Mouse (Mus musculus) gastrocnemius, adult 2 months (tissue): ENCODE results near the gene Ifi47. TPM values are rescaled to one million over a fixed set of nuclear protein-coding genes. Genes with fewer than 3 reads are reported as not detected.
A peak's percentile ranks its signal among the peaks of the same experiment; 100 is the strongest.

Experiments
- DNase-seq: peaks from one replicate; pipeline ENCODE4 v3.0.0; 2022
- H3K27ac ChIP-seq: fragments of 200-600 bp; 2 replicates; pipeline ENCODE4 v1.8.1; 2022; ENCODE audit warnings: mild to moderate bottlenecking
- H3K4me3 ChIP-seq: fragments of 200-600 bp; 2 replicates; pipeline ENCODE4 v1.8.1; 2022; ENCODE audit warnings: mild to moderate bottlenecking, moderate library complexity
- CTCF ChIP-seq: fragments of 200-600 bp; IDR thresholded peaks from 2 replicates; pipeline ENCODE4 v1.8.1; 2022; ENCODE audit warnings: antibody characterized with exemption, mild to moderate bottlenecking, moderate library complexity
- intact Hi-C: fragments of 180-260 bp; cut with DNase I; formaldehyde crosslinking; loops from one replicate; pipeline ENCODE4 v1.15.1; 2025
- total RNA-seq, 2 experiments: library from RNA; stranded (reverse); gene quantifications; 2 replicates each; pipeline ENCODE4 v1.2.3; 2021

Gene Ifi47
- total RNA-seq, 2 experiments from 2014 or later = 0.84 TPM

- DNase-seq = no peak
- H3K27ac ChIP-seq = peak overlapping the region; percentile 75
- peak overlapping the region; percentile 21; the same call in 1 of the 2 replicates for H3K4me3 ChIP-seq
- intact Hi-C loops = loop anchor here (10.0 kb wide), 1 partner anchor 87 kb away; the partner anchor contains the start of genes Gm12185 and Tgtp1
- no peak for TF ChIP-seq CTCF
Measured at GRCm38 (mm10) chr11:49081886-49082285, 5.5 kb downstream of the Ifi47 start.

GRCm38 (mm10) chr11:49083146-49083545 lies 6.8 kb downstream of the Ifi47 start:
- TF ChIP-seq CTCF = no peak
- no peak for DNase-seq
- H3K27ac ChIP-seq = no peak overlapping the region
- no peak overlapping the region for H3K4me3 ChIP-seq
- intact Hi-C loops = loop anchor here (10.0 kb wide), 1 partner anchor 88 kb away; the partner anchor contains the start of genes Gm12185 and Tgtp1

GRCm38 (mm10) chr11:49083808-49084207 lies 7.4 kb downstream of the Ifi47 start:
- no peak for TF ChIP-seq CTCF
- no peak overlapping the region for H3K27ac ChIP-seq
- no peak for DNase-seq
- intact Hi-C loops = loop anchor here (10.0 kb wide), 1 partner anchor 89 kb away; the partner anchor contains the start of genes Gm12185 and Tgtp1
- H3K4me3 ChIP-seq = no peak overlapping the region

GRCm38 (mm10) chr11:49084385-49084784 lies 8.0 kb downstream of the Ifi47 start:
- intact Hi-C loops = loop anchor here (10.0 kb wide), 1 partner anchor 90 kb away; the partner anchor contains the start of genes Gm12185 and Tgtp1
- Histone ChIP-seq H3K4me3 (no peak overlapping the region), H3K27ac (peak overlapping the region; percentile 2; the same call in 1 of the 2 replicates)
- TF ChIP-seq CTCF = no peak
- no peak for DNase-seq

- peak overlapping the region; percentile 2; the same call in 1 of the 2 replicates for H3K27ac ChIP-seq
- no peak for DNase-seq
- intact Hi-C loops = loop anchor here (10.0 kb wide), 1 partner anchor 90 kb away; the partner anchor contains the start of genes Gm12185 and Tgtp1
- no peak overlapping the region for H3K4me3 ChIP-seq
- TF ChIP-seq CTCF = peak; percentile 36; the same call in 1 of the 2 replicates
Measured at GRCm38 (mm10) chr11:49084875-49085274, 8.5 kb downstream of the Ifi47 start.

- no peak for TF ChIP-seq CTCF
- intact Hi-C loops = loop anchor here (10.0 kb wide), 1 partner anchor 92 kb away; the partner anchor contains the start of genes Gm12185 and Tgtp1
- DNase-seq = no peak
- peak overlapping the region; percentile 77 for H3K27ac ChIP-seq
- H3K4me3 ChIP-seq = peak overlapping the region; percentile 67
Measured at GRCm38 (mm10) chr11:49086858-49087361, 10.5 kb downstream of the Ifi47 start.

- peak overlapping the region; percentile 47 for H3K4me3 ChIP-seq
- DNase-seq = peak; percentile 42
- TF ChIP-seq CTCF = no peak
- peak overlapping the region; percentile 28 for H3K27ac ChIP-seq
- intact Hi-C loops = loop anchor here (10.0 kb wide), 1 partner anchor 93 kb away; the partner anchor contains the start of genes Gm12185 and Tgtp1
Measured at GRCm38 (mm10) chr11:49087830-49088616, 11.6 kb downstream of the Ifi47 start.

GRCm38 (mm10) chr11:49088990-49089652 lies 12.7 kb downstream of the Ifi47 start:
- TF ChIP-seq CTCF = no peak
- DNase-seq = no peak
- Histone ChIP-seq H3K4me3 (peak overlapping the region; percentile 47; the same call in 1 of the 2 replicates), H3K27ac (no peak overlapping the region)
- intact Hi-C loops = loop anchor here (10.0 kb wide), 1 partner anchor 94 kb away; the partner anchor contains the start of genes Gm12185 and Tgtp1

GRCm38 (mm10) chr11:49089735-49090507 lies 13.5 kb downstream of the Ifi47 start:
- no peak for DNase-seq
- Histone ChIP-seq H3K4me3 (no peak overlapping the region), H3K27ac (no peak overlapping the region)
- TF ChIP-seq CTCF = no peak
- intact Hi-C loops = loop anchor here (10.0 kb wide), 1 partner anchor 95 kb away; the partner anchor contains the start of genes Gm12185 and Tgtp1

GRCm38 (mm10) chr11:49090551-49090950 lies 14.2 kb downstream of the Ifi47 start:
- intact Hi-C loops = no loop called here
- TF ChIP-seq CTCF = no peak
- no peak for DNase-seq
- Histone ChIP-seq H3K4me3 (no peak overlapping the region), H3K27ac (no peak overlapping the region)

- DNase-seq = no peak
- no peak overlapping the region for H3K27ac ChIP-seq
- intact Hi-C loops = no loop called here
Measured at GRCm38 (mm10) chr11:49091171-49091570, 14.8 kb downstream of the Ifi47 start.

More at GRCm38 (mm10) chr11:49091171-49091570, 14.8 kb downstream of the Ifi47 start:
- no peak overlapping the region for H3K4me3 ChIP-seq
- TF ChIP-seq CTCF = no peak
